Mouse (Mus musculus) intestine, embryonic 14.5 days (tissue): ENCODE data around the gene Harbi1. TPM values are rescaled to one million over a fixed set of nuclear protein-coding genes. Genes with fewer than 3 reads are reported as not detected.

Experiments used
- ATAC-seq: fragments of 200-750 bp; cut with Nextera tagmentation; replicated peaks from 2 replicates; pipeline ENCODE4 v1.8.0; 2017; ENCODE audit warnings: low read depth, moderate number of reproducible peaks, moderate TSS enrichment, moderate library complexity; ENCODE audit not compliant: low FRiP score, low TSS enrichment
- DNase-seq: peaks from one replicate; pipeline ENCODE4 v3.0.0-alpha.2; 2018; ENCODE audit warnings: low spot score
- H3K27ac ChIP-seq: fragments of 300-500 bp; sonication (generic); 2 replicates; pipeline ENCODE4 v1.5.1; 2014; ENCODE audit warnings: low read depth, mild to moderate bottlenecking, control low read depth
- H3K27me3 ChIP-seq: fragments of 300-500 bp; sonication (generic); replicated peaks from 2 replicates; pipeline ENCODE4 v1.6.1; 2014; ENCODE audit warnings: low read length, control low read depth; ENCODE audit not compliant: control insufficient read depth, insufficient read depth
- H3K36me3 ChIP-seq: fragments of 300-500 bp; sonication (generic); 2 replicates; pipeline ENCODE4 v1.6.1; 2014; ENCODE audit warnings: low read length, control low read depth; ENCODE audit not compliant: control insufficient read depth, insufficient read depth
- H3K4me1 ChIP-seq: fragments of 300-500 bp; sonication (generic); replicated peaks from 2 replicates; pipeline ENCODE4 v1.6.1; 2014; ENCODE audit warnings: low read length, control low read depth, mixed read lengths; ENCODE audit not compliant: control insufficient read depth, insufficient read depth
- H3K4me2 ChIP-seq: fragments of 300-500 bp; sonication (generic); 2 replicates; pipeline ENCODE4 v1.6.1; 2014; ENCODE audit warnings: low read length
- H3K4me3 ChIP-seq: fragments of 300-500 bp; sonication (generic); 2 replicates; pipeline ENCODE4 v1.5.1; 2014; ENCODE audit warnings: low read depth, low read length, control low read depth, mixed read lengths
- H3K9ac ChIP-seq: fragments of 300-500 bp; sonication (generic); 2 replicates; pipeline ENCODE4 v1.6.1; 2014; ENCODE audit warnings: mild to moderate bottlenecking, low read length
- H3K9me3 ChIP-seq: fragments of 300-500 bp; sonication (generic); 2 replicates; pipeline ENCODE4 v1.6.1; 2016; ENCODE audit warnings: low read length, control low read depth; ENCODE audit not compliant: control insufficient read depth
- WGBS: fragments of 180-500 bp; shearing (Covaris S2); extraction: QIAGEN DNeasy Blood & Tissue Kit; methylation state at CpG from one replicate; pipeline ENCODE4 v1.1.7; 2014; 5-methylcytosine and 5-hydroxymethylcytosine counted together
- polyA plus RNA-seq: library from polyadenylated mRNA; unstranded; fragments of >200 nt; fragmentation: Nextera tagmentation; extraction: Ambion mirVana; gene quantifications from 2 replicates; pipeline ENCODE4 v1.2.1, GENCODE M21; 2014

Gene Harbi1
- polyA plus RNA-seq, 1 experiment from 2014 or later: 15.0 TPM

- Histone ChIP-seq H3K4me3 (no peak overlapping the region), H3K9me3 (no peaks in the 10 kb centered on the region), H3K9ac (no peak overlapping the region), H3K4me1 (no peaks in the 10 kb centered on the region), H3K27me3 (no peaks in the 10 kb centered on the region), H3K36me3 (0 out of 2 replicates have a peak, but pooled peaks cover 2% of the 10 kb centered on the region), H3K4me2 (no peak overlapping the region), H3K27ac (no peak overlapping the region)
- DNase-seq (no peak), ATAC-seq (no peak)
- 62% methylated on average over 2 of the region's 2 CpGs for WGBS
Measured at GRCm38 (mm10) chr2:91749811-91750261, 39.2 kb downstream of the Harbi1 start.

Other genes with a start within 250 kb of the Harbi1 start
- gene Ckap5, start 184.1 kb upstream of the Harbi1 start, polyA plus RNA-seq: 77.0 and 77.6 TPM in 2 replicates
- gene F2, start 74.4 kb upstream of the Harbi1 start, polyA plus RNA-seq: 0.18 TPM in 1 of 2 replicates, not detected in the other
- gene Zfp408, start 61.1 kb upstream of the Harbi1 start, polyA plus RNA-seq: 5.5 and 6.6 TPM in 2 replicates
- 149 and 150 TPM in 2 replicates for gene Arhgap1, start 61.0 kb upstream of the Harbi1 start, polyA plus RNA-seq
- 24.9 and 29.7 TPM in 2 replicates for gene Atg13, start 276 bp upstream of the Harbi1 start, polyA plus RNA-seq
- 15.7 and 15.9 TPM in 2 replicates for gene Ambra1, start 19.3 kb downstream of the Harbi1 start, polyA plus RNA-seq
- gene Chrm4, start 216.4 kb downstream of the Harbi1 start, polyA plus RNA-seq: 0.16 TPM in 1 of 2 replicates, not detected in the other
- gene Mdk, start 221.4 kb downstream of the Harbi1 start, polyA plus RNA-seq: 973 and 1,126 TPM in 2 replicates
- 0.74 and 0.88 TPM in 2 replicates for gene Gm9821, start 234.9 kb downstream of the Harbi1 start, polyA plus RNA-seq